Mouse (Mus musculus) G1E (cell line): Measurements from ENCODE around the gene Tbc1d25.

Experiments
- CTCF ChIP-seq: IDR thresholded peaks from 2 replicates; pipeline ENCODE4 v1.5.1; 2012; ENCODE audit warnings: low read depth, low read length, inconsistent platforms, mixed read lengths
- GATA1 ChIP-seq: IDR thresholded peaks from 2 replicates; pipeline ENCODE4 v1.6.1; 2012; ENCODE audit warnings: borderline replicate concordance, low read length, inconsistent platforms, mixed read lengths
- GATA2 ChIP-seq: IDR thresholded peaks from 2 replicates; pipeline ENCODE4 v1.6.1; 2012; ENCODE audit warnings: low read depth, low read length, inconsistent platforms, borderline replicate concordance
- TAL1 ChIP-seq: conservative IDR thresholded peaks from 2 replicates; pipeline ENCODE4 v1.6.1; 2012; ENCODE audit warnings: low read depth, low read length, inconsistent platforms, mixed read lengths

GRCm38 (mm10) chrX:8203105-8203504 is 27.1 kb upstream of the Tbc1d25 start:
- TF ChIP-seq CTCF (no peak), GATA1 (no peak), GATA2 (no peak), TAL1 (no peak)
